8 mouse cellular contexts compared by ENCODE assay signal in the genomic region with DNA sequence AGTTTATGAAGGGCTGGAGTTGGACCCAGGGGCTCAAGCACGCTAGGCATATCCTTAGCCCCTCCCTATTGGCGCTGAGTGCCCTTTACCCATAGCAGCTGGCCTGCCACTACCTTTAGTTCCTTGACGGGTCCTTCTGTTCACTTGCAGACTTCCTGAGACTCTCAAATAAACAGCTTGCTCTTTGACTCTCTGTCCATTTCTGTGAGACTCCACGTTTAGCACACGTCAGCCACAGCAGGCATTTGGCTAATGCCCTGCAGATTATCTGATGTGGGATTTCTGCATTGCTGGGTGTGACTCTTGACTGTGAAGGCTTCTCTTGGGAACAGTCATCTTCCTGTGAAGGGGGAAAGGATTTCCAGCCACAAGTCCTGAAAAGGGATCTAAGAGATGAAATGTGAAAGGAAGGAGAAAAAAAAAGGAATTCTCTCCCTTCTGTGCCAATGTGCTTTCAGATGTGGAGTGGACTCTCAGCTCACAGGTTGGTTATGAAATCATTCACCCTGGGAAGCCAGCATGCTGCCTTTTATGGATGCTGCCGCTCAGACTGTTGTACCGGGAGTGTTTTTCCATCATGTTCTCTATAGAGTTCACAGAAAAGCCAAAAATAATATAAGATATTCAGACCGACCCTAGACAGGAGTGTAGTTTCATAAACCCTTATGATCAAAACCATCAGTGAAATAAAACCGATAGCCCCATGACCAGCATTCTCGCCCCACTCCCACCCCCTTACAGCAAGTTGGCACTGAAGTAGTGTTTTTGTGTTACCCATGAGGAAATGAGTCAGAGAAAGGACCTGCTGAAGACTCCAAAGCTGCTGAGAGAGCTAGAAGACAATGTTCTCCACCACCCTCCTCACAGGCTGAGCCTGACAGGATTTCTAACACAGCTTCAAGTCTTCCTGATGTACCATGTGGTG. TPM values are rescaled to one million over a fixed set of nuclear protein-coding genes. Genes with fewer than 3 reads are reported as not detected.
A peak's percentile ranks its signal among the peaks of the same experiment; 100 is the strongest.
DNase-seq lines count a peak whose midpoint lies in the region; ATAC-seq and TF ChIP-seq lines count a peak whose summit lies in the region.

No protein-coding gene starts in this region.

- H3K27ac ChIP-seq in gastrocnemius, adult 2 months: peak overlapping the region; percentile 92
- H3K27ac ChIP-seq in stomach, postnatal 0 days (replicated peaks): peak overlapping the region; percentile 75
- no peak overlapping the region for H3K27ac ChIP-seq in forebrain, embryonic 15.5 days (replicated peaks)

- TF ChIP-seq EP300 in stomach, postnatal 0 days (optimal IDR thresholded peaks at IDR 0.05): no peak

- H3K9me3 ChIP-seq in stomach, postnatal 0 days (ENCODE audit: control insufficient read depth, low read length): no peaks in the 10 kb centered on the region
- no peaks in the 10 kb centered on the region for H3K9me3 ChIP-seq in forebrain, embryonic 15.5 days

- intact Hi-C loops in gastrocnemius, adult 2 months (cut with DNase I): no loop called here

- H3K4me1 ChIP-seq in stomach, postnatal 0 days (replicated peaks; ENCODE audit: control insufficient read depth, insufficient read depth): no peaks in the 10 kb centered on the region; the same call in none of the 2 replicates
- no peaks in the 10 kb centered on the region for H3K4me1 ChIP-seq in forebrain, embryonic 15.5 days

- no peak for TF ChIP-seq CTCF in gastrocnemius, adult 2 months (IDR thresholded peaks at IDR 0.05)
- TF ChIP-seq CTCF in stomach, postnatal 0 days (IDR thresholded peaks at IDR 0.05; ENCODE audit: low read depth): no peak

- DNase-seq in gastrocnemius, adult 2 months: peak; percentile 28
- no peak for DNase-seq in gastrocnemius, adult 8-10 months (ENCODE audit: low spot score in 2 of 2)
- DNase-seq in urinary bladder, postnatal 36 days (ENCODE audit: low spot score in 2 of 2): peak; percentile 11 to 26
- no peak for DNase-seq in urinary bladder, postnatal 10 days (ENCODE audit: low spot score)
- DNase-seq in kidney, postnatal 36 days: peak; percentile 39 to 67
- no peak for DNase-seq in stomach, postnatal 0 days (ENCODE audit: low spot score)
- no peak for DNase-seq in embryo, embryonic 10.5 days (ENCODE audit: low spot score)

- H3K27me3 ChIP-seq in stomach, postnatal 0 days (ENCODE audit: control insufficient read depth, insufficient read depth, low read length): no peaks in the 10 kb centered on the region
- H3K27me3 ChIP-seq in forebrain, embryonic 15.5 days: no peaks in the 10 kb centered on the region

- WGBS in stomach, postnatal 0 days: 50% methylated on average over 10 of the region's 10 CpGs
- 70% methylated on average over 10 of the region's 10 CpGs for WGBS in forebrain, embryonic 15.5 days

- no peak overlapping the region for H3K9ac ChIP-seq in stomach, postnatal 0 days (ENCODE audit: low read length)
- H3K9ac ChIP-seq in forebrain, embryonic 15.5 days (replicated peaks): no peak overlapping the region

- no peak overlapping the region for H3K4me2 ChIP-seq in stomach, postnatal 0 days (replicated peaks; ENCODE audit: low read depth)
- H3K4me2 ChIP-seq in forebrain, embryonic 15.5 days (replicated peaks): no peak overlapping the region

- peak overlapping the region; percentile 46 for H3K4me3 ChIP-seq in gastrocnemius, adult 2 months
- H3K4me3 ChIP-seq in stomach, postnatal 0 days (ENCODE audit: low read depth, low read length): no peak overlapping the region
- H3K4me3 ChIP-seq in forebrain, embryonic 15.5 days: no peak overlapping the region

- peak; percentile 46; the same call in 1 of the 2 replicates for ATAC-seq in stomach, postnatal 0 days (ENCODE audit: low FRiP score, low TSS enrichment)
- no peak for ATAC-seq in forebrain, embryonic 15.5 days (replicated peaks)

- H3K36me3 ChIP-seq in stomach, postnatal 0 days (ENCODE audit: control insufficient read depth, insufficient read depth, low read length): no peaks in the 10 kb centered on the region
- no peaks in the 10 kb centered on the region for H3K36me3 ChIP-seq in forebrain, embryonic 15.5 days

RNA-seq across cellular contexts. Expression of gene Dock9, which starts 28.1 kb away (rescaled TPM):
- total RNA-seq in gastrocnemius, adult 2 months (2021): 10 to 100 TPM; 15.3 to 21.4 TPM
- total RNA-seq in gastrocnemius, adult 8-10 months (2022): 10 to 100 TPM; 11.6 to 16.7 (median 14.0) TPM
- 6.4 and 7.3 TPM in 2 replicates for polyA plus RNA-seq in stomach, postnatal 0 days (2015; fragmentation: Nextera tagmentation; extraction: Ambion mirVana)
- polyA plus RNA-seq in forebrain, embryonic 15.5 days (2015; fragmentation: Nextera tagmentation; extraction: Ambion mirVana): 10.6 and 11.1 TPM in 2 replicates

RNA-seq across cellular contexts. Expression of gene Ubac2, which starts 52.6 kb away (rescaled TPM):
- 10 to 100 TPM; 31.5 to 35.8 TPM for total RNA-seq in gastrocnemius, adult 2 months (2021)
- 10 to 100 TPM; 29.4 to 37.1 (median 32.7) TPM for total RNA-seq in gastrocnemius, adult 8-10 months (2022)
- polyA plus RNA-seq in stomach, postnatal 0 days (2015; fragmentation: Nextera tagmentation; extraction: Ambion mirVana): 38.5 and 38.6 TPM in 2 replicates
- polyA plus RNA-seq in forebrain, embryonic 15.5 days (2015; fragmentation: Nextera tagmentation; extraction: Ambion mirVana): 51.8 and 53.5 TPM in 2 replicates

Comparison
In these comparisons a context has a peak if more than half of its experiments do, and no peak if none do; other contexts are left out.
1. DNase-seq: peak in gastrocnemius, adult 2 months (single experiment), urinary bladder, postnatal 36 days (2 of 2) and kidney, postnatal 36 days (2 of 2); none in gastrocnemius, adult 8-10 months (0 of 2), urinary bladder, postnatal 10 days (single experiment), stomach, postnatal 0 days (single experiment) and embryo, embryonic 10.5 days (single experiment).